Mouse (Mus musculus): ENCODE measurements around the gene Dgka.

Dgka gene

DNA sequence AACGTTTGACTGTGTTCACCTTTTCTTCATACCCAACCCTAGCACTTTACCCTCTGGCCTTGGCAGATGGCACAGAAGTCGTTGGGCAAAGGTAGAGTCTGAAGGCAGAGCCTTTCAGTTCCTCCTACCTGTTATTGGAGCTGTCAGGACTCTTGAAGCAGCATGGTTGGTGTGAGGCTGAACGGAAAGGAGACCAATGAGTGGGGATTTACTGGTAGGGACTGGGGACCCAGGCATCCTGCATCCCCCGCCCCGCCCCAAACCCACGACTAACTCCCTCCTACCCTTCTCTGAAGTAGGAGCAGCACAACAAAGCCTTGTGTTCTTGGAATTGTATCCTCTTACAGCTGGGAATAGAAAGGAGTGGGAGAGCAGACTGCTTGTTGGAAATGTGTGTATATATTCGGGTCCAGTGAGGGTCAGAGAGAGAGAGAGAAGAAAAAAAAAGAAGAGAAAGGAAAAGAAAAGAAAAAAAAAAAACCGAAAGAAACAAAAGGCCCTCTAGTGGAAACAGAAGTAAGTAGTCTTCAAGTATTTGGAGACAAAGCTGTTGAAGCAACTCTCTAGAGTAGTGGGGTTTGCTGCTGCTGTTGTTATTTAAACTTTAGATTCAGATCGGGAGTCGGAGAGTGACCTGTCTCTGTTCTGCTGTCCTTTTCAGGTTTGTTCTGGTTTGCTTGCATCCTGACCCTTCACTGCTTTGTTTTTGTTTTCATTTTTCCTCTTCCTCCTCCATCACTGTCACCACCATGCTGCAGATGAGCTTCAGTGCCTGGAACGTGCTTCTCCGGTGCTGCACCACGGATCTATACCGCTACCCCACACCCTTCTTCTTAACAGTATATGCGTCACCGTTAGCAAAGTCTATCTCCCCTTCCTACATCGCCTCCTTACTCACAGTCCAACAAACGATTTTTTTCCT is at the start of gene Dgka:
TSS of gene Dgka (minus strand) at position 176 of the 922 bp plus-strand sequence.
- peak; percentile 73 to 79 for DNase-seq (ENCODE audit: low spot score in 2 of 2)

- no peak for DNase-seq (ENCODE audit: low spot score in 2 of 2)
Observed at GRCm38 (mm10) chr10:128794391-128794790, 49.7 kb upstream of the Dgka start.

GRCm38 (mm10) chr10:128793258-128793657 is 48.6 kb upstream of the Dgka start:
- DNase-seq (ENCODE audit: low spot score in 2 of 2) = no peak

DNA sequence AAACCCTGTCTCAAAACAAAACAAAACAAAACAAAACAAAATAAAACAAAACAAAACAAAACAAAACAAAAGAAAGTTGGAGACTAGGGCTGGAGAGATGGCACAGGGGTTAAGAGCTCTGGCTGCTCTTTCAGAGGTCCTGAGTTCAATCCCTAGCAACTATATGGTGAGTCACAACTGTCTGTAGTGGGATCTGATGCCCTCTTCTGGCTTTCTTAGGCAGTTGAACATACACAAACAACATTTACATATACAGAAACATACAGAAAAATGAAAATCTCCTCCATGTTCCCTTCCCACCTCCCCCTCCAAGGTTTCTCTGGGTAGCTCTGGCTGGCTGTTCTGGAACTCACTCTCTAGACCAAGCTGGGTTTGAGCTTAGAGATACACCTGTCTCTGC is 47.4 kb upstream of the Dgka start:
- no peak for DNase-seq (ENCODE audit: low spot score in 2 of 2)

DNA sequence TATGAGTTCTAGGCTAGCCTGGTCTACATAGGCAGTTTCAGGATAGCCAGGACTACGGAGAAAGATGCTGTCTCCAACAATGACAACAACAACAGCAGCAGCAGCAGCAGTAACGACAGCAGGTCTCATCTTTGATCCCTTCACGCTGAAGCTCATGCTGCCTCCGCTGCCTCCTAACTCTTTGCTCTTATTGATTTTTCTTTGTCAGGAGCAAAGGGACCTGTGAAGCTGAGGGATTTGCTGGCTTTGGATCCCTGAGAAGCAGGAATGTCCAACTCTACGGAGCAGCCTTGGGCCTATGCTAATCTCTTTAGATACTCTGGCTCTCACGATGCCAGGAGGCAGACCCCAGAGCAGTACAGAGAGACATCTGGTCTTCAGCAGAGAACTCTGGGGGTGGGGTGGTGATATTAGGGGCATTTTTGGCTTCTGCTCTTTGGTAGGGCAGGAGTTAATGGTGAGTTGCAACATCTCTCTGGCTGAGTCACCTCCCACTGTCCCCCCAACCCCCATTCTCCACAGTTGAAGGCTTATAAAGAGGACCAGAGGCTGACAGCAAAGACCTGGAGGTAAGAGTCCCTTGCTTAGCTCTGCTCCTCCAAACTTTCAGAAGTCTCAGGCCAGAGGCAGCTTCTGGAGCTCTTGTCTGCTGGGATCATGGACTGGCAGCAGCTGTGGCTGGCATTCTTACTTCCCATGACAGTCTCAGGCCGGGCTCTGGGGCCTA is 45.9 kb upstream of the Dgka start, which contains the start of gene Mmp19:
TSS of gene Mmp19 (plus strand) at position 513 of the 727 bp plus-strand sequence.
- no peak for DNase-seq (ENCODE audit: low spot score in 2 of 2)

DNA sequence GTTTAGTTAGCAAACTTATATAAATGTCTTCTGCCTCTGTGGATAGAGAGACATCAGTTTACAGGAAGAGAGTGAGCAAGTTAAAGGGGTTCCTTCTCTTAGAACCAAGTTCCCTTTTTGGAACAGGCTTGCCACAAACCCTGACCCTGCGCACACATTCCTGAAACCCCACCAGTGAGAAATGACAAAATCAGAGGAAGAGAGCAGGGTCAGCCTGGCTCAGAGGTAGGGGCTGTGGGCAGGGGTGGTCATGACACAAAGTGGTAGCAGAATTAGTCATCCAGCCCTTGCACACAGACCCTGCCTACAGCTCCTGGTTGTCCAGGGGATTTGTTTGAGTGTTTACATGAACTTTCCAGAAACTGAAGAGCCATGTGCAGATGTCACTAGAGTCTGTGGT is 35.5 kb upstream of the Dgka start:
- no peak for DNase-seq (ENCODE audit: low spot score in 2 of 2)

DNA sequence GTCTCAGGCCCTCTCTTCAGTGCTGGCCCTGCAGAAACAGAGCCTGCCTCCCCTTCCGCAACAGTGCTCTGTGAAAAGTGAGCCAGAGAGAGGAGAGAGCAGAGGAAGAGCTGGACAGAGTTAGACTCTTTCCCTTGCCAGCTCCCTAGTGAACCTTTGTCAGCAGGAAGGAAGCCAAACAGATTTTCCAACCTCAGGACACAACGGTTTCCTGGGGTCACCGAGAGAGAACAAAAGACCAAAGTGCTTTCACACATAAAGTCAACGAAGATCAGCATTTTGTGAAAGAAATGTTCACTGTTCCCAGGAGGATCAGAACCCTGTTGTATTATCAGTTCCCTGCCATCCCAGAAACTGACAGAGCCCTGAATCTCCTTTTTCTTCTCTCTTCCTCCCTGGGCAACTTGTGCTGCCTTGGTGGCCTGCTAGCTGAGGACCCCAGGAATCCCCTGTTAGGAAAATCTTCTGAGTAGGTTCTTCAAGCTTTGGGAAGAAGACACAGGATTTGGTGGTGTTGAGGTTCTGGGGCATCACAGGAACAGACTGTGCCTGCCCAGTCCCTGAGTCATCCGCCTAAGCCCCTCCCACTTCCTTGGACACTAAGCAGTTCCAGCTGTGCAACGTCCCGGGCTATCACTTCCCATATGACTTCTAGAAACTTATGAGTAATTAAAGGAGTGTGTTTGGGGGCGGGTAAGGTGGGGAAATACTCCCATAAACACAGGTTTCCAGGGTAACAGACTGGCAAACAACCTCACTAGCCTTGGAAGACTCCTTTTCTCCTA is 34.5 kb upstream of the Dgka start:
- DNase-seq (ENCODE audit: low spot score in 2 of 2) = peak; percentile 40 to 50

GRCm38 (mm10) chr10:128778441-128778840 is 33.8 kb upstream of the Dgka start:
- no peak for DNase-seq (ENCODE audit: low spot score in 2 of 2)

- DNase-seq (ENCODE audit: low spot score in 2 of 2) = no peak
Observed at GRCm38 (mm10) chr10:128773685-128774084, 29.0 kb upstream of the Dgka start.

- no peak for DNase-seq (ENCODE audit: low spot score in 2 of 2)
Observed at GRCm38 (mm10) chr10:128772895-128773294, 28.2 kb upstream of the Dgka start.

DNA sequence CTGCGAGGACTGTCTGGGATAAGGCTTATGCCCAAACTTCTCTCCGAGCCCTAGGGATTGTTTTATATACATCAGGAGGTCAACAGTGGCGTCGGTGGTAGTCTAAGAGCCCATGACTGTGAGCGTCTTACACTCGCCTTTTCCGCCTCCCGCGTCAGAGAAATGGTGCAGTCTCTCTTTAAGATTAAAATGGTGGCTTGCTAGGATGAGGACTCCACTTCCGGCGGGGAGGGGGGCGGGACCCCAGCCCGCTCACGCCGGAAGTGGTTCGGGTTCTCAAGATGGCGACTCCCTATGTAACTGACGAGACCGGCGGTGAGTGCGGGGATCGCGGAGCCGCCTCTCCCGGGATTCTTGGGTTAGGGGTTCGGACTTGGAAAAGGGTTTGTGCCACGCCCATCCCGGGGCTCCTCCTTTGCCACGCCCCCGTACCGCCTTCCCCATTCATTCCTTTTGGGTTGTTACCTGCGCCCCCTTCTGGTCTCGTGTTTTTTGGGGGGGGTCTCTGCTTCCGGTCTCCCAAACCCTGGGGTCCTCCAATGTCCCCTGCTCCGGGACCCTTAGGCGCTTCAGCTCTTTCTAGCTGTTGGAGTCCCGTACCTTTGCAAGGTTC is 3.7 kb upstream of the Dgka start:
- peak; percentile 68 to 78 for DNase-seq (ENCODE audit: low spot score in 2 of 2)

- DNase-seq (ENCODE audit: low spot score in 2 of 2) = peak; percentile 88 to 91
Observed at GRCm38 (mm10) chr10:128747646-128748251, 3.1 kb upstream of the Dgka start, which contains the start of gene Pym1. Gene Pym1, plus strand, starts transcription at chr10:128747889.

DNA sequence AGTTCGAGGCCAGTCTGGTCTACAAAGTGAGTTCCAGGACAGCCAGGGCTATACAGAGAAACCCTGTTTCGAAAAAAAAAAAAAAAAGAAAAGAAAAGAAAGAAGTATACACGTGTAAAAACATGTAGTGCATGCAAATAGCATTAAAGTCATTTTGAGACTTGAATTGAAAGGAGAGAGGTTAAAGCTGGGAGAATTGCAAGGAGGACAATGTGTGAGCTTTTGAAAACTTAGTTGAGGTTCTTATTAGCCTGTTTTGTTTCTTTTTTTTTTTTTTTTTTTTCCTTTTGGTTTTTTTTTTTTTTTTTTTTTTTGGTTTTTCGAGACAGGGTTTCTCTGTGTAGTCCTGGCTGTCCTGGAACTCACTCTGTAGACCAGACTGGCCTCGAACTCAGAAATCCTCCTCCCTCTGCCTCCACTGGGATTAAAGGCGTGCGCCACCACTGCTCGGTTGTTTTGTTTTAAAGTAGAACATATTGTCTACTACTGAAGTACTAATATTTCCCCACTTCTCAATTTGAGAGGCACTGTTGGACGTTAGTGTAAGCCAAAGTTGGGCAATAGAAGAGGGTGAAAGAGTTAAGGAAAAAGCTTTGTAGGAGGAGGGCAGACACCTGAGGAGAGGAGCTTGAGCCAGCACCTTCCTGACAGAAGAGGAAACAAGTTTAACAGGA is 2.5 kb upstream of the Dgka start:
- DNase-seq (ENCODE audit: low spot score in 2 of 2) = no peak

DNA sequence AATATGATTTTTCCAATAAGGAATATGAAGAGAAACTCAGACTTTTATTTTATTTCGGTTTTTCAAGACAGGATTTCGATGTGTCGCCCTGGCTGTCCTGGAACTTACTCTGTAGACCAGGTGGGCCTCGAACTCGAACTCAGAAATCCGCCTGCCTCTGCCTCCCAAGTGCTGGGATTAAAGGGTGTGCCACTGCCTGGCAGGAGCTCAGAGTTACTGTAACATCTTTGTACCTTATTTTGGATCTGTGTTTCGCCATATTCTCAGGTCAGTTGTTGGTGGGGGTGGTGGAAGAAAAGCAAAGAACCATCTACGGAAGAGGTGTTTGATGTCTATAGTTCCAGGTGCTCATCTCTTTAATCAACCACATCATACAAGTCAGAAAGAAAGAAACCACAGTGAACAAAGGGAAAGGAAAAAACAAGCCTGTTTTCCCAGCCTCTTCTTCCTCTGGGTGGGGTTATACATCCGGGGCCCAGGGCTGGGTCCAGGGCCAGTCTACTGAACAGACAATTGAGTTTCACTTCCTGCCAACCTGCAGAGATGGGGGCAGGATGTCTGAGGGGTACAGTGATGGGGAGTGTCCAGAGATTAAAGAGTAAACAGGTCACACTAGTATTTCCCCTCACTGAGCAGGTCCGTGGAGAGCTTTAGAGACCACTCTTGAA is 1.4 kb upstream of the Dgka start:
- DNase-seq (ENCODE audit: low spot score in 2 of 2) = peak; percentile 92 to 93

- peak in 1 of 2 experiments; percentile 18 for DNase-seq (ENCODE audit: low spot score in 2 of 2)
Observed at GRCm38 (mm10) chr10:128744211-128744610, 444 bp downstream of the Dgka start.

DNA sequence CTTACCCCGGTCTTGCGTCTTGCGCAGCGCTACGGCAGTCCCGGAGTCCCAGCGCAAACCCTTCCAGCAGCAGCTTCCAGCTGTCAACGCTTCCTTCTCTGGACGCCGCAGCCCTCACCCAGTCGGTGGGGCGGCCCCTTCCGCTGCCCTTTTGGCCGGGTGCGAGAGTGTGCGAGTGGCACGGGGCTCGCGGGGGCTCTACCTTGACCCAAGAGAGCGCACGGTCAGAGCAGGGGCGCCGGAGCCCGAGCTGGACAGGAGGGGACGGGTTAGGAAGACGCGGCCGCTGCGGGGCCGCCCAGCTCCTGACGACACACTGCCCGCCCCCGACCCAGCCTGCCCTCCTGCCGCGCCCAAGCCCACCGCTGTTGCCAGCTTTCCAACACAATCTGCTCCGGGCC is 864 bp downstream of the Dgka start:
- peak; percentile 53 to 59 for DNase-seq (ENCODE audit: low spot score in 2 of 2)

DNA sequence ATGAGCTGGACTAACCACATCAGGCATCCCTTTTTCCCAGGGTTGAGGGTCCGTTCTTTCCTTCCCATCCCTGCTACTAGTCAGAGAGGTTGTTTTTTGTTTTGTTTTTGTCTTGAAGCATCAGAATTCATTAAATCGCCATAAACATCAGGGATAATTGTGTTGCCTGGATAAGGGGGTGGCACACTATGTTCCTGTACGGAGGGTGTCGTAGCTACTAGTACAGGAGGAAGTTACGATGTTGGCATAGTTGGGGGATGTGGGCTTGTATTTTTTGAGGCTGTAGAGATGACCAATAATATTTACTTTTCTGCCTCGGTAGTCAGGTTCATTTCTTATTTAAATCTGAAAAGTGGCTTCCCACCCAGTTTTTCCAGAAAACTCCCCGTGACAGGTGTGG is 1.4 kb downstream of the Dgka start:
- peak in 1 of 2 experiments; percentile 49 for DNase-seq (ENCODE audit: low spot score in 2 of 2)

DNA sequence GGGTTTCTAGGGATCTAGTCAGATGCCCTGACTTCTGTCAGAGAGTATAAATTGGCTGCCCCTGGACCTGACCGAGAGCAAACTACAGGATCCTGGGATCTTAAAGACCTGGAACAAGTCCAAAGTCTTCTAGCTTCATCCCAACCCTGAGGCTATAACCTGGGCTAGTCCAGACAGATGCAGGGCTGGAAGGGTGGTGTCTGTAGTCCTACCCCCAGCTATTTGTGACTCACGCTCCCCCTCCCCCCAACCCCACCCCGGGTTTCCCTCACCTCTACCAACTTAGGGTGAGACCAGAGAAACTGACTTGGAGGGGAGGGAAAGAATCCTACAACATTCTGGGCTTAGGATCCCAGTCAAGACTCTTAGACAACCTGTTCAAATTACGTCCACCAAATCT is 2.0 kb downstream of the Dgka start:
- DNase-seq (ENCODE audit: low spot score in 2 of 2) = no peak

GRCm38 (mm10) chr10:128740296-128740695 is 4.4 kb downstream of the Dgka start:
- DNase-seq (ENCODE audit: low spot score in 2 of 2) = no peak

GRCm38 (mm10) chr10:128737435-128737834 is 7.2 kb downstream of the Dgka start:
- DNase-seq (ENCODE audit: low spot score in 2 of 2) = no peak

Data from spleen, postnatal 36 days (tissue).